Mouse (Mus musculus) lung, embryonic 15.5 days (tissue): ENCODE data around the gene Dnaic1. TPM values are rescaled to one million over a fixed set of nuclear protein-coding genes. Genes with fewer than 3 reads are reported as not detected.

Source experiments
- ATAC-seq: fragments of 200-750 bp; cut with Nextera tagmentation; 2 replicates; pipeline ENCODE4 v1.8.0; 2017; ENCODE audit warnings: moderate number of reproducible peaks, borderline replicate concordance; ENCODE audit not compliant: low FRiP score, low TSS enrichment; ENCODE audit errors: extremely low read depth
- H3K27ac ChIP-seq: fragments of 300-500 bp; sonication (generic); 2 replicates; pipeline ENCODE4 v1.5.1; 2015; ENCODE audit warnings: moderate library complexity, mild to moderate bottlenecking, inconsistent platforms
- H3K27me3 ChIP-seq: fragments of 300-500 bp; sonication (generic); 2 replicates; pipeline ENCODE4 v1.6.1; 2015; ENCODE audit warnings: inconsistent platforms
- H3K36me3 ChIP-seq: fragments of 300-500 bp; sonication (generic); 2 replicates; pipeline ENCODE4 v1.6.1; 2015; ENCODE audit warnings: inconsistent platforms
- H3K4me1 ChIP-seq: fragments of 300-500 bp; sonication (generic); 2 replicates; pipeline ENCODE4 v1.6.1; 2015; ENCODE audit warnings: inconsistent platforms
- H3K4me2 ChIP-seq: fragments of 300-500 bp; sonication (generic); 2 replicates; pipeline ENCODE4 v1.6.1; 2015; ENCODE audit warnings: inconsistent platforms, mild to moderate bottlenecking, moderate library complexity
- H3K4me3 ChIP-seq: fragments of 300-500 bp; sonication (generic); 2 replicates; pipeline ENCODE4 v1.5.1; 2015; ENCODE audit warnings: mild to moderate bottlenecking, inconsistent platforms
- H3K9ac ChIP-seq: fragments of 300-500 bp; sonication (generic); 2 replicates; pipeline ENCODE4 v1.6.1; 2015; ENCODE audit warnings: inconsistent platforms
- H3K9me3 ChIP-seq: fragments of 300-500 bp; sonication (generic); 2 replicates; pipeline ENCODE4 v1.6.1; 2016; ENCODE audit warnings: inconsistent platforms
- WGBS: fragments of 180-500 bp; shearing (Covaris S2); methylation state at CpG from one replicate; pipeline ENCODE4 v1.1.7; 2015; 5-methylcytosine and 5-hydroxymethylcytosine counted together
- polyA plus RNA-seq: library from polyadenylated mRNA; unstranded; fragments of >200 nt; fragmentation: Nextera tagmentation; extraction: Ambion mirVana; gene quantifications from 2 replicates; pipeline ENCODE4 v1.2.1, GENCODE M21; 2015

Gene Dnaic1
- polyA plus RNA-seq, 1 experiment from 2014 or later, result 3.3 TPM

- Histone ChIP-seq H3K27ac (no peak overlapping the region), H3K9me3 (no peaks in the 10 kb centered on the region), H3K4me2 (no peak overlapping the region), H3K4me3 (no peak overlapping the region), H3K27me3 (0 out of 2 replicates have a peak, but pooled peaks cover 4% of the 10 kb centered on the region), H3K4me1 (peaks cover 9% of the 10 kb centered on the region), H3K9ac (no peak overlapping the region), H3K36me3 (no peaks in the 10 kb centered on the region)
- ATAC-seq, result no peak
- WGBS, result 62% methylated on average over 4 of the region's 4 CpGs
These were observed 3.9 kb downstream of the Dnaic1 start for GRCm38 (mm10) chr4:41573492-41573891.

GRCm38 (mm10) chr4:41575914-41576313 is 6.3 kb downstream of the Dnaic1 start:
- ATAC-seq, result no peak
- WGBS, result 18% methylated on average over 6 of the region's 6 CpGs
- 0 out of 2 replicates have a peak, but pooled peaks cover 4% of the 10 kb centered on the region for H3K27me3 ChIP-seq
- no peak overlapping the region for H3K27ac ChIP-seq
- peaks cover 2% of the 10 kb centered on the region; the same call in 1 of the 2 replicates for H3K4me1 ChIP-seq
- no peaks in the 10 kb centered on the region for H3K36me3 ChIP-seq
- H3K9me3 ChIP-seq, result no peaks in the 10 kb centered on the region
- no peak overlapping the region for H3K9ac ChIP-seq
- H3K4me3 ChIP-seq, result no peak overlapping the region
- no peak overlapping the region for H3K4me2 ChIP-seq

- Histone ChIP-seq H3K9me3 (no peaks in the 10 kb centered on the region), H3K27ac (no peak overlapping the region), H3K36me3 (no peaks in the 10 kb centered on the region), H3K4me2 (no peak overlapping the region), H3K27me3 (no peaks in the 10 kb centered on the region), H3K9ac (no peak overlapping the region), H3K4me3 (no peak overlapping the region), H3K4me1 (no peaks in the 10 kb centered on the region)
- ATAC-seq, result no peak
- WGBS, result 76% methylated on average over 7 of the region's 7 CpGs
These were observed 13.8 kb downstream of the Dnaic1 start for GRCm38 (mm10) chr4:41583353-41583752.

DNA sequence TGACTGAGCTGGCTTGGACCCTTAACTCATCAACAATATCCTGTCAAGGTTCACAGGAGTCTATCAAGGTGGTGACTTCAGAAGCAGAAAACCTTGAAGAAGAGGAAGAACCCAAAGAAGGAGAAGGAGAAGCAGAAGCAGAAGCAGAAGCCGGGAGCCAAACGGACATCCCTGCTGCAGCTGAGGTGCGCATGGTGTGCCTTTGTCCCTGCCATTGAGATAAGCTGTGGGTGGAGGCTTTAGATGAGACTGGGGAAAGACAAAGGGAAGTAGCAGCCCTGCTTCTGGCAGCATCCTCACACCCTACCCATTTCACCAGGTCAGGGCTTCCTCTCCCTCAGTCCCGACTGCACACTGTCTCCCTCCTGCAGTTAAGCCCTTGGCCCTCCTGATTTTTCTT is 33.2 kb downstream of the Dnaic1 start:
- H3K27me3 ChIP-seq, result no peaks in the 10 kb centered on the region
- WGBS, result 65% methylated on average over 4 of the region's 4 CpGs

GRCm38 (mm10) chr4:41604476-41605396 is 35.2 kb downstream of the Dnaic1 start:
- WGBS, result 41% methylated on average over 8 of the region's 8 CpGs
- no peak for ATAC-seq
- Histone ChIP-seq H3K4me2 (no peak overlapping the region), H3K4me1 (no peaks in the 10 kb centered on the region), H3K36me3 (no peaks in the 10 kb centered on the region), H3K27me3 (no peaks in the 10 kb centered on the region), H3K9ac (no peak overlapping the region), H3K27ac (no peak overlapping the region), H3K4me3 (no peak overlapping the region), H3K9me3 (no peaks in the 10 kb centered on the region)

More for the DNA sequence above, 33.2 kb downstream of the Dnaic1 start:
- H3K4me1 ChIP-seq, result no peaks in the 10 kb centered on the region
- no peak overlapping the region for H3K4me2 ChIP-seq
- no peak overlapping the region for H3K27ac ChIP-seq
- H3K36me3 ChIP-seq, result no peaks in the 10 kb centered on the region
- no peak overlapping the region for H3K4me3 ChIP-seq
- H3K9me3 ChIP-seq, result no peaks in the 10 kb centered on the region
- ATAC-seq, result no peak
- H3K9ac ChIP-seq, result no peak overlapping the region

DNA sequence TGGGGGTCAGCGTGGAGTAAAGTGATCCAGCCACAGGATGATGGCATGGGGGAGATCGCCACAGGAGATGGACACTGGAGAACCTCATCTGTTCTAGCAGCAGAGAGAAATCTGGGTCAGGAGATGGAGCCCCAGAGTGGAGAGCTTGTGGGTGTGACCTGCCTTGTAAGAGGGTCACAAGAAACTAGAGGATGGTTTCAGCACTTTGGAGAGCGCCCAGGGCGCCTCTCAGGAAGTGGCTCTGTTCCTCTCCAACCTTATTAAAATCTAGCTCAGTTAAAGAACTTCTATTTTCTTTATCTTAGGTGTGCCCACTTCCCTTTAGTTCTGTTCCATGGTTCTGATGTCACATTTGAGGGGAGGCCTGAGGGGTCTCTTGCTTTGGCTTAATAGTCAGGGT is 37.2 kb downstream of the Dnaic1 start:
- H3K4me3 ChIP-seq, result no peak overlapping the region
- no peak overlapping the region for H3K27ac ChIP-seq
- no peaks in the 10 kb centered on the region for H3K27me3 ChIP-seq
- ATAC-seq, result no peak
- no peak overlapping the region for H3K4me2 ChIP-seq
- H3K36me3 ChIP-seq, result no peaks in the 10 kb centered on the region
- WGBS, result 32% methylated on average over 4 of the region's 4 CpGs
- no peaks in the 10 kb centered on the region for H3K9me3 ChIP-seq
- H3K9ac ChIP-seq, result no peak overlapping the region
- H3K4me1 ChIP-seq, result no peaks in the 10 kb centered on the region; the same call in 1 of the 2 replicates

DNA sequence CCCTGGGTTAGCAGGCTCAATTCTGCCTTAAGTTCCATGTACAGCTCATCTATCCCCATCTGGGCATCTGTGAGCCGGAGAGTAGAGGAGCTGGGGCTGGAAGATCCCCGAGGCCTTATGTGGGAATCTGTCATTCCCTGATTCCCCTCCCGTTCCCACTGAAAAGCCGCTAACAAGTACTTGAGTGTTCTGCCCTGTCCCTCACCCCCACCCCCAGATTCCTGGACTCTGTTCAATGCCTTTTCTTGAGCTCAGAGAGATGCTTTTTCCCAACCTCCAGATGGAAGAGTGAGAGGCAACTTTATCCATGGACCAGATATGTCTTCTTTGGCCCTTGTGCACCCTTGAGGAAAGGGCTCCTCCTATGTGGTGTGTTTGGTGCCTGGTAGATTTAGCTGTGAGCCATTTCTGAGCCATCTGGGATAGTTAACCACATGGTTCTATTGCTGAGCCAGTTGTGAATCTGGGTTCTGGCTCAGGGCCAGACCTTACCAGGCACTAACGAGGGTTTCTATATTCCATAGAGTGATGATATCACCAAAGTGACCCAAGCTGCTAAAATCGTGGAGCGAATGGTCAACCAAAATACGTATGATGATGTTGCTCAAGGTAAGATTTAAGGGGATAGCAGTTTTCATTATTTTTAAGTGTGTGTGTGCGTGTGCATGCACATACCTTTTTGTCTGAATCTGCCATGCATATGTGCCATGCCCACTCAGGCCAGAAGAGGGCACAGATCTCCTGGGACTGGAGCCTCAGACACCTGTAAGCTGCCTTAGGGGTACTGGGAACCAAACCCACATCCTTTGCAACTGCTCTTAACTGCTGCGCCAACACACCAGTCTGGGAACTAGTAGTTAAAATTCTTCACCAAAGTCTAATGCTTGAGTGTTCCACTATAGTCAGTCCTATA is 40.4 kb downstream of the Dnaic1 start:
- H3K9ac ChIP-seq, result no peak overlapping the region
- ATAC-seq, result no peak
- H3K4me2 ChIP-seq, result no peak overlapping the region

DNA sequence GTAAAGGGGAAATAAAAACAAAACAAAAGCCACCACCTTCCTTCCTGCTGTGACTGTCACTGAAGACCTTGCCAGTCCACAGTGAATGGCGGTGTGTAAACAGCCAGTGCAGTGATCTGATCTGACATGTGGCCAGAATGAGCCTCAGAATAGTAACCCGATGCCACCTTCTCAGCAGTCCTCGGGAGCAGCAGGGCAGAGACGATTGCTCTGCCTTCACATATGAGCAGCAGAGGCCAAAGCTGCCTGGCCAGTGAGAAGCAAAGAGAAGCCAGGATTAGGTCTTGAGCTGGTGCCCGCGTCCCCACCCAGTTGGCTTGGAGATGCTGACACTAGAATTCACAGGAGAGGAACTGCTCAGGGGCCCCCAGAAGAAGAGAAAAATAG is 41.0 kb downstream of the Dnaic1 start:
- no peak for ATAC-seq
- no peaks in the 10 kb centered on the region for H3K9me3 ChIP-seq
- WGBS, result 35% methylated on average over 6 of the region's 6 CpGs

More for the DNA sequence above, 40.4 kb downstream of the Dnaic1 start:
- WGBS, result 79% methylated on average over 10 of the region's 10 CpGs
- Histone ChIP-seq H3K9me3 (no peaks in the 10 kb centered on the region), H3K4me1 (no peaks in the 10 kb centered on the region; the same call in 1 of the 2 replicates), H3K36me3 (no peaks in the 10 kb centered on the region), H3K27ac (no peak overlapping the region), H3K4me3 (no peak overlapping the region), H3K27me3 (no peaks in the 10 kb centered on the region)

DNA sequence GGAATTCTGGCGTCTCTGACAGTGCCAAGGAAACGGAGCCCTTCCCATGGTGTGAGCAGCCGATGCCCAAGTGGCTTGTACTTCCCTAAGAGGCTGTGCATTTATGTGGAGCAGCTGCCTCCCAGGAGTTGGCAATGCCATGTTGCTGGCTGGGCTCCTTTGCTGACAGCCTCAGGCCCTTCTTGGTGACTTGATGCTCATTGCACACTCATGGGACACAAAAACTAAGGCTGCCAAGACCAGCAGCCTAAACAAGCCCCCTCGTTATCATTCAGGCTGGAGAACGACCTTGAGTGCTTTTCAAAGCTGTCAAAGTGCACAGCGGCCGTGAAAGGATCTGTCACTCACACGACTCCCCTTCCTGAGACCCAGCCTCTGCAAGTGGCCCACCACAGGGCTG is 42.6 kb downstream of the Dnaic1 start:
- 47% methylated on average over 8 of the region's 8 CpGs for WGBS
- Histone ChIP-seq H3K4me2 (no peak overlapping the region), H3K27ac (no peak overlapping the region), H3K27me3 (no peaks in the 10 kb centered on the region), H3K9me3 (no peaks in the 10 kb centered on the region), H3K36me3 (no peaks in the 10 kb centered on the region), H3K4me3 (no peak overlapping the region), H3K4me1 (no peaks in the 10 kb centered on the region; the same call in 1 of the 2 replicates), H3K9ac (no peak overlapping the region)
- ATAC-seq, result no peak

More for the DNA sequence above, 41.0 kb downstream of the Dnaic1 start:
- H3K4me1 ChIP-seq, result no peaks in the 10 kb centered on the region; the same call in 1 of the 2 replicates
- no peaks in the 10 kb centered on the region for H3K36me3 ChIP-seq
- no peak overlapping the region for H3K9ac ChIP-seq
- H3K4me3 ChIP-seq, result no peak overlapping the region
- H3K4me2 ChIP-seq, result no peak overlapping the region
- no peaks in the 10 kb centered on the region for H3K27me3 ChIP-seq
- H3K27ac ChIP-seq, result no peak overlapping the region

DNA sequence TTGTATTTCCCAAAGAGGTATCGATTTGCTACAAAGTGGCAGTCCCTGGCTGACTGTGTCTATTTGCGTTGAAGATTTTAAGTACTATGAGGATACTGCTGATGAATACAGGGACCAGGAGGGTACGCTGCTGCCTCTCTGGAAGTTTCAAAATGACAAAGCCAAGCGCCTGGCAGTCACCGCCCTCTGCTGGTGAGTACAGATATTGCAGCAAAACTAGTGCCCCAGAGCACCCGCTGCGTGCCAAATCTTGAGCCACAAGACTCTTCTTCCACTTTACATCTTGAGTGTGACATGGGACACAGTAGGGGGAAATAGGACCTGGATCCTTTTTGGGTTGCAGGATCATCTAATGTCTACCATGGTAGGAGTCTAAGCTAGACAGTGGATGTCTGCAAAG is 44.6 kb downstream of the Dnaic1 start:
- Histone ChIP-seq H3K36me3 (no peaks in the 10 kb centered on the region), H3K27me3 (no peaks in the 10 kb centered on the region), H3K4me3 (no peak overlapping the region), H3K4me1 (no peaks in the 10 kb centered on the region; the same call in 1 of the 2 replicates), H3K9me3 (no peaks in the 10 kb centered on the region), H3K27ac (no peak overlapping the region), H3K4me2 (no peak overlapping the region), H3K9ac (no peak overlapping the region)
- ATAC-seq, result no peak
- 6% methylated on average over 7 of the region's 7 CpGs for WGBS

GRCm38 (mm10) chr4:41615661-41616599 is 46.4 kb downstream of the Dnaic1 start:
- Histone ChIP-seq H3K27ac (no peak overlapping the region), H3K9me3 (no peaks in the 10 kb centered on the region), H3K27me3 (no peaks in the 10 kb centered on the region), H3K4me3 (no peak overlapping the region), H3K4me1 (no peaks in the 10 kb centered on the region), H3K36me3 (no peaks in the 10 kb centered on the region), H3K9ac (no peak overlapping the region), H3K4me2 (no peak overlapping the region)
- 49% methylated on average over 9 of the region's 9 CpGs for WGBS
- peak; percentile 54; the same call in 1 of the 2 replicates for ATAC-seq
